In genomic region chr4:119297361-119297760, GRCm38 (mm10) we compare ENCODE assay signal across 41 mouse cellular contexts. TPM values are rescaled to one million over a fixed set of nuclear protein-coding genes. Genes with fewer than 3 reads are reported as not detected.
"Had no signal": no experiment of that assay in that cellular context is flagged by ENCODE, and none has a peak within 500 bp of the region (broad histone marks: within the 10 kb centered on the region; RNA-seq: fewer than 3 reads in every experiment).

No protein-coding gene starts in this region.

- H3K36me3 ChIP-seq: heart, embryonic 10.5 days; heart, embryonic 12.5 days; heart, embryonic 13.5 days; heart, embryonic 15.5 days; hindbrain, embryonic 12.5 days; hindbrain, embryonic 13.5 days; hindbrain, embryonic 15.5 days; intestine, embryonic 15.5 days had no signal

- H3K27me3 ChIP-seq: heart, embryonic 12.5 days; heart, embryonic 13.5 days; heart, embryonic 15.5 days; hindbrain, embryonic 12.5 days; hindbrain, embryonic 13.5 days; hindbrain, embryonic 15.5 days; intestine, embryonic 15.5 days; kidney, embryonic 15.5 days had no signal

- H3K9me3 ChIP-seq: heart, embryonic 10.5 days; heart, embryonic 12.5 days; heart, embryonic 13.5 days; heart, embryonic 15.5 days; hindbrain, embryonic 10.5 days; hindbrain, embryonic 12.5 days; hindbrain, embryonic 13.5 days; hindbrain, embryonic 15.5 days; intestine, embryonic 15.5 days; kidney, embryonic 15.5 days had no signal

- H3K27ac ChIP-seq: heart, embryonic 10.5 days; heart, embryonic 13.5 days; heart, embryonic 15.5 days; hindbrain, embryonic 10.5 days; hindbrain, embryonic 12.5 days; hindbrain, embryonic 13.5 days; hindbrain, embryonic 15.5 days; hindbrain, postnatal 0 days; intestine, embryonic 15.5 days; kidney, embryonic 15.5 days; kidney, postnatal 0 days; layer of hippocampus, adult 2 months; left cerebral cortex, adult 2 months had no signal

- H3K4me3 ChIP-seq: heart, embryonic 10.5 days; heart, embryonic 12.5 days; heart, embryonic 13.5 days; heart, embryonic 15.5 days; hindbrain, embryonic 10.5 days; hindbrain, embryonic 12.5 days; hindbrain, embryonic 13.5 days; hindbrain, embryonic 15.5 days; intestine, embryonic 15.5 days; kidney, embryonic 15.5 days; layer of hippocampus, adult 2 months; left cerebral cortex, adult 2 months had no signal

- DNase-seq: heart, postnatal 10 days; heart, postnatal 14 days; heart, postnatal 36 days; heart, postnatal 4 days; kidney, adult 11 months; kidney, adult 18-20 months; kidney, adult 2 months; kidney, adult 8-10 months; kidney, adult 9 months; kidney, postnatal 10 days; kidney, postnatal 14 days; kidney, postnatal 25 days; kidney, postnatal 36 days; kidney, postnatal 4 days; layer of hippocampus, adult 9-11 months; layer of hippocampus, postnatal 36 days had no signal

- H3K4me2 ChIP-seq: heart, embryonic 11.5 days; heart, embryonic 12.5 days; heart, embryonic 13.5 days; heart, embryonic 15.5 days; hindbrain, embryonic 12.5 days; hindbrain, embryonic 13.5 days; hindbrain, embryonic 15.5 days; intestine, embryonic 15.5 days; kidney, embryonic 15.5 days had no signal

- ATAC-seq: hindbrain, embryonic 16.5 days; hindbrain, postnatal 0 days; inflammation-experienced regulatory T-cells, adult 6 months; intestine, embryonic 15.5 days; intestine, embryonic 16.5 days; intestine, postnatal 0 days had no signal

- H3K9ac ChIP-seq: heart, embryonic 12.5 days; heart, embryonic 13.5 days; heart, embryonic 15.5 days; hindbrain, embryonic 12.5 days; hindbrain, embryonic 13.5 days; hindbrain, embryonic 15.5 days; intestine, embryonic 15.5 days; kidney, embryonic 15.5 days had no signal

RNA-seq across cellular contexts. Expression of gene Cldn19, which starts 42.1 kb away (rescaled TPM):
- total RNA-seq: heart, postnatal 36 days; hematopoietic stem cell, adult 5-6 weeks had no signal
- polyA plus RNA-seq: heart, embryonic 10.5 days; heart, embryonic 11.5 days; heart, embryonic 12.5 days; heart, embryonic 13.5 days; heart, embryonic 14.5 days; heart, embryonic 15.5 days; heart, embryonic 16.5 days; heart, postnatal 0 days; inflammation-experienced regulatory T-cells, adult 6 months; intestine, embryonic 14.5 days; large intestine, adult 2 months had no signal
